Mouse (Mus musculus) lung, postnatal 0 days (tissue): Measurements from ENCODE around the gene Cdon. TPM values are rescaled to one million over a fixed set of nuclear protein-coding genes. Genes with fewer than 3 reads are reported as not detected.
"Not testable (repeated sequence)": the region's sequence is repeated elsewhere in the genome, so short reads cannot be mapped to it uniquely, and the experiment has no call there.

ENCODE experiments used
- ATAC-seq: fragments of 200-750 bp; cut with Nextera tagmentation; 2 replicates; pipeline ENCODE4 v1.8.0; 2017; ENCODE audit warnings: moderate library complexity
- DNase-seq: peaks from one replicate; pipeline ENCODE4 v3.0.0-alpha.2; 2016; ENCODE audit warnings: low spot score
- H3K27ac ChIP-seq: fragments of 300-500 bp; sonication (generic); 2 replicates; pipeline ENCODE4 v1.5.1; 2014; ENCODE audit warnings: antibody characterized with exemption, mild to moderate bottlenecking, low read length, mixed read lengths
- H3K27me3 ChIP-seq: fragments of 300-500 bp; sonication (generic); replicated peaks from 2 replicates; pipeline ENCODE4 v1.6.1; 2014; ENCODE audit warnings: low read length, mixed read lengths; ENCODE audit not compliant: insufficient read depth
- H3K36me3 ChIP-seq: fragments of 300-500 bp; sonication (generic); 2 replicates; pipeline ENCODE4 v1.6.1; 2014; ENCODE audit warnings: low read length, mixed read lengths; ENCODE audit not compliant: insufficient read depth
- H3K4me1 ChIP-seq: fragments of 300-500 bp; sonication (generic); 2 replicates; pipeline ENCODE4 v1.6.1; 2014; ENCODE audit warnings: antibody characterized with exemption, low read depth, low read length, mixed read lengths; ENCODE audit not compliant: insufficient read depth
- H3K4me2 ChIP-seq: fragments of 300-500 bp; sonication (generic); replicated peaks from 2 replicates; pipeline ENCODE4 v1.6.1; 2014; ENCODE audit warnings: low read depth, mild to moderate bottlenecking, low read length, moderate library complexity, mixed read lengths
- H3K4me3 ChIP-seq: fragments of 300-500 bp; sonication (generic); 2 replicates; pipeline ENCODE4 v1.5.1; 2014; ENCODE audit warnings: low read depth, low read length
- H3K9ac ChIP-seq: fragments of 300-500 bp; sonication (generic); replicated peaks from 2 replicates; pipeline ENCODE4 v1.6.1; 2014; ENCODE audit warnings: low read depth, mild to moderate bottlenecking
- H3K9me3 ChIP-seq: fragments of 300-500 bp; sonication (generic); 2 replicates; pipeline ENCODE4 v1.6.1; 2016; ENCODE audit warnings: low read length, mixed read lengths
- CTCF ChIP-seq: IDR thresholded peaks from 2 replicates; pipeline ENCODE4 v1.5.1; 2016; ENCODE audit warnings: antibody characterized with exemption, mild to moderate bottlenecking
- EP300 ChIP-seq: IDR thresholded peaks from 2 replicates; pipeline ENCODE4 v1.6.1; 2016; ENCODE audit warnings: antibody characterized with exemption, mild to moderate bottlenecking, control low read depth
- WGBS: fragments of 180-500 bp; shearing (Covaris S2); extraction: QIAGEN DNeasy Blood & Tissue Kit; methylation state at CpG from one replicate; pipeline ENCODE4 v1.1.7; 2014; 5-methylcytosine and 5-hydroxymethylcytosine counted together
- polyA plus RNA-seq: library from polyadenylated mRNA; unstranded; fragments of >200 nt; fragmentation: Nextera tagmentation; extraction: Ambion mirVana; gene quantifications from 2 replicates; pipeline ENCODE4 v1.2.1, GENCODE M21; 2015

The Cdon gene
- polyA plus RNA-seq, 1 experiment from 2014 or later: 1.2 TPM

- Histone ChIP-seq H3K4me2 (peak overlapping the region; percentile 97), H3K4me1 (no peaks in the 10 kb centered on the region; the same call in 1 of the 2 replicates), H3K27me3 (peaks cover 11% of the 10 kb centered on the region; the same call in 1 of the 2 replicates), H3K4me3 (peak overlapping the region; percentile 86), H3K9me3 (no peaks in the 10 kb centered on the region), H3K27ac (peak overlapping the region; percentile 57), H3K36me3 (no peaks in the 10 kb centered on the region), H3K9ac (peak overlapping the region; percentile 70)
- ATAC-seq: peak; percentile 37
- 1% methylated on average over 27 of the region's 35 CpGs for WGBS
- DNase-seq: peak; percentile 34
- TF ChIP-seq EP300: no peak
- no peak for TF ChIP-seq CTCF
These were observed 855 bp downstream of the Cdon start for GRCm38 (mm10) chr9:35421730-35422235.

GRCm38 (mm10) chr9:35422405-35422941 is 1.5 kb downstream of the Cdon start:
- H3K9ac ChIP-seq: no peak overlapping the region
- H3K4me1 ChIP-seq: no peaks in the 10 kb centered on the region; the same call in 1 of the 2 replicates
- H3K9me3 ChIP-seq: no peaks in the 10 kb centered on the region
- no peak overlapping the region for H3K27ac ChIP-seq
- ATAC-seq: no peak
- H3K4me3 ChIP-seq: peak overlapping the region; percentile 86
- H3K4me2 ChIP-seq: peak overlapping the region; percentile 97
- no peaks in the 10 kb centered on the region for H3K36me3 ChIP-seq
- 6% methylated on average over 4 of the region's 4 CpGs for WGBS
- H3K27me3 ChIP-seq: peaks cover 11% of the 10 kb centered on the region; the same call in 1 of the 2 replicates
- no peak for DNase-seq
- TF ChIP-seq EP300: no peak
- TF ChIP-seq CTCF: no peak

- Histone ChIP-seq H3K9ac (no peak overlapping the region), H3K4me1 (no peaks in the 10 kb centered on the region; the same call in 1 of the 2 replicates), H3K4me3 (no peak overlapping the region), H3K36me3 (no peaks in the 10 kb centered on the region), H3K9me3 (no peaks in the 10 kb centered on the region), H3K27me3 (peaks cover 11% of the 10 kb centered on the region; the same call in 1 of the 2 replicates), H3K27ac (no peak overlapping the region), H3K4me2 (no peak overlapping the region)
- 25% methylated on average over 4 of the region's 4 CpGs for WGBS
- TF ChIP-seq EP300: no peak
- no peak for TF ChIP-seq CTCF
- DNase-seq (no peak), ATAC-seq (no peak)
These were observed 2.3 kb downstream of the Cdon start for GRCm38 (mm10) chr9:35423265-35423664.

GRCm38 (mm10) chr9:35424671-35425070 is 3.7 kb downstream of the Cdon start:
- H3K36me3 ChIP-seq: no peaks in the 10 kb centered on the region
- ATAC-seq (no peak), DNase-seq (peak; percentile 54)
- no peaks in the 10 kb centered on the region for H3K9me3 ChIP-seq
- H3K4me1 ChIP-seq: no peaks in the 10 kb centered on the region; the same call in 1 of the 2 replicates
- H3K4me3 ChIP-seq: no peak overlapping the region
- H3K4me2 ChIP-seq: peak overlapping the region; percentile 14; the same call in 1 of the 2 replicates
- WGBS: 14% methylated on average over 8 of the region's 8 CpGs
- H3K27me3 ChIP-seq: peaks cover 11% of the 10 kb centered on the region; the same call in 1 of the 2 replicates
- TF ChIP-seq CTCF (peak; percentile 38), EP300 (no peak)
- H3K9ac ChIP-seq: no peak overlapping the region
- no peak overlapping the region for H3K27ac ChIP-seq

GRCm38 (mm10) chr9:35430476-35430875 is 9.5 kb downstream of the Cdon start:
- DNase-seq: no peak
- H3K27me3 ChIP-seq: no peaks in the 10 kb centered on the region
- H3K4me1 ChIP-seq: no peaks in the 10 kb centered on the region
- 81% methylated on average over 8 of the region's 8 CpGs for WGBS
- no peak overlapping the region for H3K4me3 ChIP-seq
- no peak for TF ChIP-seq CTCF
- no peak for TF ChIP-seq EP300
- no peak for ATAC-seq
- H3K4me2 ChIP-seq: no peak overlapping the region
- H3K36me3 ChIP-seq: no peaks in the 10 kb centered on the region
- no peak overlapping the region for H3K9ac ChIP-seq
- no peak overlapping the region for H3K27ac ChIP-seq
- H3K9me3 ChIP-seq: no peaks in the 10 kb centered on the region

- H3K36me3 ChIP-seq: no peaks in the 10 kb centered on the region
- no peak overlapping the region for H3K4me3 ChIP-seq
- ATAC-seq (no peak), DNase-seq (no peak)
- no peak overlapping the region for H3K27ac ChIP-seq
- H3K27me3 ChIP-seq: no peaks in the 10 kb centered on the region
- no peaks in the 10 kb centered on the region for H3K4me1 ChIP-seq
- no peak overlapping the region for H3K9ac ChIP-seq
- TF ChIP-seq CTCF (no peak), EP300 (no peak)
- 75% methylated on average over 6 of the region's 6 CpGs for WGBS
- no peak overlapping the region for H3K4me2 ChIP-seq
- H3K9me3 ChIP-seq: no peaks in the 10 kb centered on the region
These were observed 10.5 kb downstream of the Cdon start for GRCm38 (mm10) chr9:35431396-35431795.

- not testable (repeated sequence) for H3K9me3 ChIP-seq, H3K4me1 ChIP-seq, H3K27ac ChIP-seq, ATAC-seq, H3K27me3 ChIP-seq, H3K36me3 ChIP-seq, H3K4me2 ChIP-seq, DNase-seq, H3K4me3 ChIP-seq, H3K9ac ChIP-seq
- WGBS: 75% methylated on average over 2 of the region's 3 CpGs
These were observed 11.9 kb downstream of the Cdon start for GRCm38 (mm10) chr9:35432717-35433297.
